Mouse (Mus musculus) embryonic facial prominence, embryonic 13.5 days (tissue): Measurements from ENCODE around the gene Dcbld2. TPM values are rescaled to one million over a fixed set of nuclear protein-coding genes. Genes with fewer than 3 reads are reported as not detected.

Experiments used
- ATAC-seq: fragments of 200-750 bp; cut with Nextera tagmentation; 2 replicates; pipeline ENCODE4 v1.8.0; 2017; ENCODE audit warnings: low read depth; ENCODE audit not compliant: insufficient number of reproducible peaks, insufficient read depth, low FRiP score, low TSS enrichment
- H3K27ac ChIP-seq: fragments of 300-500 bp; sonication (generic); 2 replicates; pipeline ENCODE4 v1.5.1; 2015; ENCODE audit warnings: moderate library complexity, mild to moderate bottlenecking, inconsistent platforms
- H3K27me3 ChIP-seq: fragments of 300-500 bp; sonication (generic); 2 replicates; pipeline ENCODE4 v1.6.1; 2015; ENCODE audit warnings: mild to moderate bottlenecking, inconsistent platforms
- H3K36me3 ChIP-seq: fragments of 300-500 bp; sonication (generic); 2 replicates; pipeline ENCODE4 v1.6.1; 2015; ENCODE audit warnings: mild to moderate bottlenecking, inconsistent platforms
- H3K4me1 ChIP-seq: fragments of 300-500 bp; sonication (generic); 2 replicates; pipeline ENCODE4 v1.6.1; 2015; ENCODE audit warnings: inconsistent platforms
- H3K4me2 ChIP-seq: fragments of 300-500 bp; sonication (generic); 2 replicates; pipeline ENCODE4 v1.6.1; 2015; ENCODE audit warnings: moderate library complexity, mild to moderate bottlenecking, inconsistent platforms
- H3K4me3 ChIP-seq: fragments of 300-500 bp; sonication (generic); 2 replicates; pipeline ENCODE4 v1.5.1; 2015; ENCODE audit warnings: mild to moderate bottlenecking, inconsistent platforms
- H3K9ac ChIP-seq: fragments of 300-500 bp; sonication (generic); 2 replicates; pipeline ENCODE4 v1.6.1; 2015; ENCODE audit warnings: mild to moderate bottlenecking, inconsistent platforms
- H3K9me3 ChIP-seq: fragments of 300-500 bp; sonication (generic); 2 replicates; pipeline ENCODE4 v1.6.1; 2016; ENCODE audit warnings: inconsistent platforms
- WGBS: fragments of 180-500 bp; shearing (Covaris S2); methylation state at CpG from one replicate; pipeline ENCODE4 v1.1.7; 2015; ENCODE audit warnings: mixed read lengths; 5-methylcytosine and 5-hydroxymethylcytosine counted together
- polyA plus RNA-seq: library from polyadenylated mRNA; unstranded; fragments of >200 nt; fragmentation: Nextera tagmentation; extraction: Ambion mirVana; gene quantifications from 2 replicates; pipeline ENCODE4 v1.2.1, GENCODE M21; 2015

Dcbld2 gene
- polyA plus RNA-seq, 1 experiment from 2014 or later, result 5.6 TPM

DNA sequence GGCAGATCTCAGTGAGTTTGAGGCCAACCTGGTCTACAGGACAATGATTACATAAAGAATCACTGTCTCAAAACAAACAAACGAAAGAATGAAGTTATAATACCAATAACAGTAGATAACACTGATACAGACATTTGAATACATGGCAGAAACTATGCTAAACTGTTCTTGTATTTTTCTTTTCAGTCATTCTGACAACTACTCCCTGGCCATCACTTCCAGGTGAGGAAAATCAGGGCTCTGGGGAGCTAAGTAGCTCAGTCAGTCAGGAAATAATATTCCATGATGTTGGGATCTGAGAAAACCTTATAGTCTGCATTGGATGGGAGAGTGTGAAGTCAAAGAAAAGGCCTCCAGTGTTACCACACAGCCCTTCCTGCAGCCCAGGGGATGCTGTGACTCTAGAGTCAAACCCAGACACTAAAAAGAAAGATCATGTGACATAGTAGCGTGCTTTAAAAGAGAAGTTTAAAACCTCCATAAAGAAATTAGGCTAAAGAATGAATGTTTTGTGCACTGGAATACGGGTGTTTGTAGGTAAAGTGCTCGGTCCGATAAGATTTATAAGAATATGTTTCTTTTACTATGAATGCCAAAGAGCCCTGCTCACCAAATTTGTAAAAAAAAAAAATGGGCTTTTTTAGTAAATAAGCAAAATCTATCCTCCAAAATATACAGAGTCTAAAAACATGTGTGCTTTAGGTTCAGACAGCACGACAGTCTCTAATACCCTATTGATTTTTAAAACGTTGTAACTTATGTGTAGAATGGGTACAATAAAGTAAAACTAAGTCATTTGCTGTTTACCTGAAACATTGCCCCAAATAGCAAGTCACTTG lies 108.9 kb downstream of the Dcbld2 start:
- Histone ChIP-seq H3K4me3 (no peak overlapping the region), H3K36me3 (no peaks in the 10 kb centered on the region), H3K9me3 (no peaks in the 10 kb centered on the region), H3K27me3 (no peaks in the 10 kb centered on the region), H3K27ac (no peak overlapping the region), H3K4me2 (no peak overlapping the region), H3K4me1 (peaks cover 23% of the 10 kb centered on the region), H3K9ac (no peak overlapping the region)
- no peak for ATAC-seq
- 87% methylated on average over 7 of the region's 7 CpGs for WGBS

Other genes starting within 250 kb of the Dcbld2 start
- gene St3gal6, start 115.8 kb downstream of the Dcbld2 start, polyA plus RNA-seq, result 11.7 and 14.7 TPM in 2 replicates
- not detected in 2 replicates for gene Gm813, start 208.5 kb downstream of the Dcbld2 start, polyA plus RNA-seq
- not detected in 2 replicates for gene E330017A01Rik, start 230.3 kb downstream of the Dcbld2 start, polyA plus RNA-seq